Mouse (Mus musculus) thymus, postnatal 4 days (tissue): ENCODE measurements around the gene Atp5k.

Source experiments
- DNase-seq: peaks from one replicate; pipeline ENCODE4 v3.0.0; 2021

Atp5k gene

GRCm38 (mm10) chr5:108423427-108423826 lies 10.8 kb downstream of the Atp5k start:
- no peak for DNase-seq

- no peak for DNase-seq
Measured at GRCm38 (mm10) chr5:108422741-108423140, 11.5 kb downstream of the Atp5k start.

- DNase-seq, result no peak
Measured at GRCm38 (mm10) chr5:108414711-108415110, 19.5 kb downstream of the Atp5k start.

GRCm38 (mm10) chr5:108406977-108407376 lies 27.3 kb downstream of the Atp5k start:
- DNase-seq, result no peak

GRCm38 (mm10) chr5:108405460-108405859 lies 28.8 kb downstream of the Atp5k start:
- DNase-seq, result no peak

- DNase-seq, result no peak
Measured at GRCm38 (mm10) chr5:108403453-108403852, 30.8 kb downstream of the Atp5k start.

GRCm38 (mm10) chr5:108389744-108390143 lies 44.5 kb downstream of the Atp5k start:
- DNase-seq, result no peak

- DNase-seq, result no peak
Measured at GRCm38 (mm10) chr5:108388201-108388600, 46.0 kb downstream of the Atp5k start, which contains the start of gene Pde6b. Gene Pde6b, plus strand, starts transcription at chr5:108388391.

GRCm38 (mm10) chr5:108386449-108386848 lies 47.8 kb downstream of the Atp5k start:
- no peak for DNase-seq

- DNase-seq, result no peak
Measured at GRCm38 (mm10) chr5:108385632-108386031, 48.6 kb downstream of the Atp5k start.
